Mouse (Mus musculus) v-Abl transformed pro-B cells (cell line): ENCODE data around the gene Cep89.

Experiments used
- in situ Hi-C, 2 experiments: fragments of 400-800 bp; cut with MboI; formaldehyde crosslinking; loops; one replicate each; pipeline ENCODE4 v1.15.1; 2025; ENCODE audit not compliant: unreplicated experiment in 2 of 2

Cep89 gene

GRCm38 (mm10) chr7:35382706-35383353, 14.0 kb upstream of the Cep89 start:
- in situ Hi-C loops: no loop called here

- in situ Hi-C loops: no loop called here
Measured at GRCm38 (mm10) chr7:35386525-35386952, 10.3 kb upstream of the Cep89 start.

GRCm38 (mm10) chr7:35388694-35389093, 8.1 kb upstream of the Cep89 start:
- in situ Hi-C loops: no loop called here

GRCm38 (mm10) chr7:35392935-35393334, 3.9 kb upstream of the Cep89 start:
- in situ Hi-C loops: loop anchor here (10.0 kb wide), 4 partner anchors 152 to 988 kb away; partner anchors contain the start of gene Nudt19 (in 1 of the 2)

DNA sequence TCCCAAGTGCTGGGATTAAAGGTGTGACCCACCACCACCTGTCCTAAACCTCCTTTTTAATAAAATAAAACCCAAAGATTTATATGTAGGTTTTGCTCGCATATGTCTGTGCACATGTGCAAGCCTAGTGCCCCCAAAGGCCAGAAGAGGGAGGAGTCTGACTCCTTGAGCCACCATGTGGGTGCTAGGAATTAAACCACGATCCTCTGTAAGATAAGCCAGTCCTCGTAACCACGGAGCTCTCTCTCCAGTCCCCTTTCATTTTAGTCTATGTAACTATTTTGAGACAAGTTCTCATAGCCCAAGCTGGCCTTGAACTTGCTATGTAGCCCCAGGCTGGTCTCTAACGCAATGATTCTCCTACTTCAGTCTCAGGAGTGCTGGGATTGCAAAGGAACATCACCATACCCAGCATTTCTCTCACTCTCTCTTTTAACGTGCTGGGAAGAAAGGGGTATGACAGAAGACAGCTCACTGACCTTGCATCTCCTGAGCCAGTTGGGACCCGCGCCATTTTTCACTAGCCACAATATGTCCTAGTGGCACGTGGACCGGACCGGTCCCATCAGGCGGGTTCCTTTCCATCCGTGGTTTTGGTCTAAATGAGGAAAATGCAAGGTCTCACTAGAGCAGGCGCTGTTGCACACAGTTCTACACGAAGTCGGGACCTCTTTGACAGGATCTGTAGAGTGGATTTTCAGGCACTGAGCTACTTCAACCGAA, 940 bp upstream of the Cep89 start:
- in situ Hi-C loops: loop anchor here (5.0 to 10.0 kb wide), 5 partner anchors 59 to 991 kb away; partner anchors contain the start of gene Nudt19 (in 1 of the 2)

DNA sequence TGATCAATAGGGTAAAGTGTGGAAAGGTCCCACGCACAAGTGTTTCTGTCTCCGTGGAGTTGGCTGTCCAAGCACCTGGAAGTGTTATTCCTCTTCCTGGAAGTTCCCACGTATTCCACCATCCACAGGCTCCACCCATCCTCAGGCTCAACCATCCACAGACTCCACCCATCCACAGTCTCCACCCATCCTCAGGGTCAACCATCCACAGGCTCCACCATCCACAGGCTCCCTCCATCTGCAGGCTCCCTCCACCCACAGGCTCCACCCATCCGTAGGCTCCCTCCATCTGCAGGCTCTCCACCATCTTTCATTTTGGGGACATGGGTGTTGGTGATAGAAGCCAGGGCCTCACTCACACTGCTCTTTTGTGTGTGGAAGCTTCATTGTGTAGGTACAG, 4.3 kb downstream of the Cep89 start:
- in situ Hi-C loops: loop anchor here in 1 of 2 experiments (5.0 kb wide), 1 partner anchor 46 kb away; the partner anchor contains the start of gene Slc7a9

DNA sequence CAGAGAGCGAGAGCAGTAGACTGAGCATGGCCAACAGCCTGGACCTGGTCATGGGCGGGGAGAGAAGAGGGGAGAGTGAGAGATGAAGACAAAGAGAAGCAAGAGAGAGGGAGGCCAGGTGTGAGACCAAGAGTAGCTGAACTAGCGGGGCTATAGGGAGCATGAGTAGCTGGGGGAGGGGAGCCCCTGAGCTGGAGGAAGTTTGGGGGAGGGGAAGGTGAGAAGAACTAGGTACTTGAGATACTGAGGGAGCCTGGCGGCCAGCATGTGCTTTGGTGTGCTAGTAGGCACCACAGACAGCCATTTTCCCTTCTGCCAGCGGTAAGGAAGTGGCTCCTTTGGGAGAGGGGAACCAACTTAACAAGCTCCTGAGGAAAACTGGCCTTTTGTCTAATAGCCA, 18.4 kb downstream of the Cep89 start:
- in situ Hi-C loops: no loop called here

GRCm38 (mm10) chr7:35415801-35416653, 19.2 kb downstream of the Cep89 start:
- in situ Hi-C loops: no loop called here

- in situ Hi-C loops: no loop called here
Measured at GRCm38 (mm10) chr7:35416654-35416948, 19.8 kb downstream of the Cep89 start.

DNA sequence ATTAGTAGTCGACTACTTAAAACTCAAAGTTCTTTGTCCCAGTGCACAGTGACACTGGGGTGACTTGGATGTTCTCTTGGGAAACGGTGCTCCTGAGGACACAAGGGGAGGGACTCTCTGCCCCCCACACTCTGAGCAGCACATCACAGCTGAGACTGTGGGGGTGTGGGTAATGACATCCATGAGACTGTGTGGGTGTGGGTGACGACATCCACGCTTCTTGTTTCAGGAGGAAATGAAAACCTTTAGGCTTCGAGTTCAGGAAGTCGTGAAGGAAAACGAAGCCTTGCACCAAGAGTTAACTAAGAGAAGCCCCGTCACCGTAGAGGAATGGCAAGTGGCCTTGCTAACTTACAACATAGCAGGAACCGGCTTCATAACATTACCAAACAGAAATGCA, 26.2 kb downstream of the Cep89 start:
- in situ Hi-C loops: no loop called here

- in situ Hi-C loops: no loop called here
Measured at GRCm38 (mm10) chr7:35428146-35428545, 31.3 kb downstream of the Cep89 start.

DNA sequence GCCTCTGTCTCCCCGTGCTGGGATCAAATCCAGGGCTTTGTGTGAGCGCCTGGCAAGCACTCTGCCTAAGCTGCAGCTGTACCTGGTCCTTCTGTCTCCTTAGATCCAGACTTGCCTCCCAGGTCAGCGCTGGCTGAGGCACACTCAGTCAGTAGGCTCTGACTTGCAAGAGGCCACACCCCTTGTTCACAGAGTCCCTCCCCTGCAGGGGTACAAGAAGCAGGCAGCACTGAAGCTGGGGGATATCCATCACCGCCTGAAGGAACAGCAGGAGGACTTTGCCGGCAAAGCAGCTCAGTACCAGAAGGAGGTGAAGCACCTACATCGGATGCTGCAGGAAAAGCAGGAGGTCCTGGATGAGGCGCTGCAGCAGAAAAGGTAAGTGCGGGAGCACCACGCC, 38.4 kb downstream of the Cep89 start:
- in situ Hi-C loops: no loop called here

GRCm38 (mm10) chr7:35447501-35447900, 50.7 kb downstream of the Cep89 start:
- in situ Hi-C loops: loop anchor here in 1 of 2 experiments (5.0 kb wide), 1 partner anchor 45 kb away; no protein-coding TSS in a partner anchor

- in situ Hi-C loops: loop anchor here in 1 of 2 experiments (5.0 kb wide), 1 partner anchor 46 kb away; no protein-coding TSS in a partner anchor
Measured at GRCm38 (mm10) chr7:35447996-35448846, 51.4 kb downstream of the Cep89 start, which contains the start of gene Slc7a9. Gene Slc7a9, plus strand, starts transcription at chr7:35448796.

DNA sequence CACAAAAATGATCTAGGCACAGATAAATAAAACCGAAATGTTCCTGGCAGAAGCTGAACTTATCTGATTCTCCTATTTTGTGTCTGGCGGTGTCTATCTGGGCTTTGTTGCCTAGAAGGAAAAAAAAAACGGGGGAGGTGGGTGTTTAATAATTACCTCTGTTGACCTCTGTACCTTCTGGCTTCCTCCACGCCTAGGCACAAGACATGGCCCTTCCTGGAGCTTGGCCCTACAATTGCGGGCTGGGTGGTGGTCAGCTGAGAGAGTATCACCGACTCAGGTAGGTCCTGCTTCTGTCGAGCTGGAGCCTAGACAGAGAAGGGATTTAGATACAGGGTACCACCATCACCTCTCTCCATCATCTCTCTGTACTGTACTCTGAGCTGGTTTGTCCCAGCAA, 52.0 kb downstream of the Cep89 start:
- in situ Hi-C loops: loop anchor here in 1 of 2 experiments (5.0 kb wide), 1 partner anchor 47 kb away; no protein-coding TSS in a partner anchor

GRCm38 (mm10) chr7:35456091-35456814, 59.4 kb downstream of the Cep89 start:
- in situ Hi-C loops: no loop called here

DNA sequence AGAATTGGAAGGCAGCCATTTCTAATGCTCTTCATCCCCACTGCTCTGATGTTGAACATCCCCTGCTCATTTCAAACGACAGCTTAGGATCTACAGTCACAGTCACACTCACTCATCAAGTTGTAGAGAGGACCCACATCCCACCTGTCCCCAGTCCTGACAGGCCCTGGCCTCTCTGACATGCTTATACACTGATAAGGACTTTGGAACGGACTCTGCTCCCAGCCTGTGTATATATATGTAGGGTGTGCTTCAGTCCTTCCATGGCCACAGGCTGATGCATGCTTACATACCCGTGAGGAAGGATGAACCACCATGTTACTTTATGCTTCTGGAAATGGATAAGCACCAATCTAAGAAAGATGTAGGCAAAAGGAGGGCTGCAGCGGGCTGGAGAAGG, 64.1 kb downstream of the Cep89 start:
- in situ Hi-C loops: no loop called here

DNA sequence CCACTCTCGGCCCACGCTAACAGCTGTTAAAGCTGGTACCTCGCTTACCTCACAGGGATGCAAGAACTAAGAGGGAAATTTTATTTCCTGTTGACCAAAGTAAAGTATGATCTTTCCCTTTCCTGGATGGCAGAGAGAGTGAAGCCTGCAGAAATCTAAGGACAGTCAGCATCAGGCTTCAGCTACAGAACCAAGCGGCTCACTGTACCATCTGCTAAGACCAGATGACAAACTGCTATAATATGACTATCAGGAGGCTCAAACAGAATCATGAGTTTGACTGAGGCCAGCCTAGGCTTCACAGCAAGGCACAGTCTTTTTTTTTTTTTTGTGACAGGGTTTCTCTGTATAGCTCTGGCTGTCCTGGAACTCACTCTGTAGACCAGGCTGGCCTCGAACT, 68.2 kb downstream of the Cep89 start:
- in situ Hi-C loops: no loop called here

- in situ Hi-C loops: no loop called here
Measured at GRCm38 (mm10) chr7:35467856-35468255, 71.0 kb downstream of the Cep89 start.
